Mouse (Mus musculus): ENCODE measurements around the gene Rbpj.

DNA sequence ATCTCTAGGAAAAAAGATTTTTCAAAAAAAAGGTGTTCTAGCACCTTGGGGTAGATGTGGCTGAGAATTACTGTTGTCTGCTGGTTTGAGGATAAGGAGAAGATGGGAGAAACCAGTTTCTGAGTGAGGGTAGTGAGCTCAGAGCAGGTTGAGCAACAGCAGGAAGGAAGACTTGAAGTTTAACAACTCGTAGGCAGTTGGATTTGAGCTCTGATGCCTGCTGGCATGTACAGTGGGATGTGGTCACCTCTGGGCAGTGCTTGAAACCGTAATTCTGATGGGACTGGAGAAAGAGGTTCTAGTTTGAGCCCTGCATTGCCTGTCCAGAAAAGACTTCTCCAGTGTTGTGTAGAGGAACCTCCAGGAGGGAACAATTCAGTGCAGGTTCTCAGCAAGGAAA lies 195.6 kb downstream of the Rbpj start:
- TF ChIP-seq POLR2A (IDR thresholded peaks at IDR 0.05; ENCODE audit: insufficient read length, low read depth) = no peak
- TF ChIP-seq MYOD1 (IDR thresholded peaks at IDR 0.05; ENCODE audit: control insufficient read depth in 1 of 3, insufficient read length in 2 of 3, low read depth in 2 of 3) = no peak
- TF ChIP-seq TCF12 (IDR thresholded peaks at IDR 0.05; ENCODE audit: insufficient read depth, poor library complexity, severe bottlenecking) = no peak
- TF ChIP-seq CEBPB (IDR thresholded peaks at IDR 0.05; ENCODE audit: insufficient read depth, poor library complexity, severe bottlenecking) = no peak

Data from myocyte (in vitro differentiated cells).